Mouse (Mus musculus) hindbrain, embryonic 15.5 days (tissue): Measurements from ENCODE around the gene Gtpbp1. TPM values are rescaled to one million over a fixed set of nuclear protein-coding genes. Genes with fewer than 3 reads are reported as not detected.

ENCODE experiments used
- polyA plus RNA-seq: library from polyadenylated mRNA; unstranded; fragments of >200 nt; fragmentation: Nextera tagmentation; extraction: Ambion mirVana; gene quantifications from 2 replicates; pipeline ENCODE4 v1.2.1, GENCODE M21; 2015

The Gtpbp1 gene
- polyA plus RNA-seq, 1 experiment from 2014 or later = 50.1 TPM

Other genes with a start within 250 kb of the Gtpbp1 start
- gene Csnk1e, start 235.3 kb upstream of the Gtpbp1 start, polyA plus RNA-seq = 229 and 234 TPM in 2 replicates
- gene Kcnj4, start 185.6 kb upstream of the Gtpbp1 start, polyA plus RNA-seq = not detected in 2 replicates
- 12.0 and 13.1 TPM in 2 replicates for gene Kdelr3, start 174.4 kb upstream of the Gtpbp1 start, polyA plus RNA-seq
- 47.2 and 53.9 TPM in 2 replicates for gene Ddx17, start 144.1 kb upstream of the Gtpbp1 start, polyA plus RNA-seq
- gene Dmc1, start 85.7 kb upstream of the Gtpbp1 start, polyA plus RNA-seq = 0.49 and 1.0 TPM in 2 replicates
- gene Fam227a, start 31.9 kb upstream of the Gtpbp1 start, polyA plus RNA-seq = 4.5 and 4.9 TPM in 2 replicates
- gene Cby1, start 31.6 kb upstream of the Gtpbp1 start, polyA plus RNA-seq = 91.4 and 94.3 TPM in 2 replicates
- gene Tomm22, start 20.0 kb upstream of the Gtpbp1 start, polyA plus RNA-seq = 224 and 236 TPM in 2 replicates
- gene Josd1, start 2.9 kb upstream of the Gtpbp1 start, polyA plus RNA-seq = 23.2 and 24.5 TPM in 2 replicates
- gene Sun2, start 51.7 kb downstream of the Gtpbp1 start, polyA plus RNA-seq = 6.4 and 7.2 TPM in 2 replicates
- gene Dnal4, start 87.0 kb downstream of the Gtpbp1 start, polyA plus RNA-seq = 68.7 and 69.6 TPM in 2 replicates
- gene Nptxr, start 113.9 kb downstream of the Gtpbp1 start, polyA plus RNA-seq = 49.9 and 61.3 TPM in 2 replicates
- 0.44 TPM in 1 of 2 replicates, not detected in the other for gene Npcd, start 143.4 kb downstream of the Gtpbp1 start, polyA plus RNA-seq
- gene Cbx6, start 143.8 kb downstream of the Gtpbp1 start, polyA plus RNA-seq = 60.8 and 64.5 TPM in 2 replicates
- gene Apobec3, start 200.8 kb downstream of the Gtpbp1 start, polyA plus RNA-seq = 4.3 and 5.7 TPM in 2 replicates